Mouse (Mus musculus) thymus, postnatal 10 days (tissue): ENCODE data around the gene B130006D01Rik.

ENCODE experiments used
- DNase-seq, 2 experiments: peaks; one replicate each; pipeline ENCODE4 v3.0.0; 2021; ENCODE audit warnings: low spot score in 2 of 2

B130006D01Rik gene

GRCm38 (mm10) chr11:95770720-95771364 is 47.5 kb downstream of the B130006D01Rik start:
- DNase-seq: peak in 1 of 2 experiments; percentile 26

GRCm38 (mm10) chr11:95771665-95772064 is 48.3 kb downstream of the B130006D01Rik start:
- DNase-seq: no peak

GRCm38 (mm10) chr11:95773264-95773663 is 49.9 kb downstream of the B130006D01Rik start:
- DNase-seq: no peak
